Mouse (Mus musculus): ENCODE results near the gene Gm4869. TPM values are rescaled to one million over a fixed set of nuclear protein-coding genes. Genes with fewer than 3 reads are reported as not detected.

Gm4869 gene
- polyA plus RNA-seq, 1 experiment from 2014 or later = not detected

DNA sequence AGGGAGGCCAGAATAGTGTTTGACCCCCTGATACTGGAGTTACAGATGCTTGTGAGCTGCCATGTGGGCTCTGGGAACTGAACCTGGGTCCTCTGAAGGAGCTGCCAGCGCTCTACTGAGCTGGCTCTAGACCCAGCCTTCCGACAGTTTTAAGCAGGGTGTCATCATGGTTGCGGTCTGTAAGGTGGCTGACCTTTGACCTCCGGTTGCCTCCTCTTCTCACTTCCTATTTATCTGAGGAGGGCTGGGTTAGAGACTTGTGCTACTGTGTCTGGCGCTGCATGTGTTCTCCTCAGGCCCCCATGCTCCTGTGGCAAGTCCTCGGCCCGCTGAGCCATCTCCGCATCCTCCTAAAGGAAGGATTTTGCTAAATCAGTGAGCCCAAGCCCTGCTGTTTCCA is 68.5 kb downstream of the Gm4869 start:
- no peak overlapping the region for H3K4me3 ChIP-seq
- H3K36me3 ChIP-seq (replicated peaks) = peaks cover 16% of the 10 kb centered on the region
- H3K27ac ChIP-seq (replicated peaks) = no peak overlapping the region
- H3K9me3 ChIP-seq = no peaks in the 10 kb centered on the region
- no peaks in the 10 kb centered on the region for H3K27me3 ChIP-seq (replicated peaks; ENCODE audit: low read depth, poor library complexity, severe bottlenecking)
- peaks cover 57% of the 10 kb centered on the region for H3K4me1 ChIP-seq
- DNase-seq (ENCODE audit: low spot score) = no peak
- WGBS = 75% methylated on average over 8 of the region's 8 CpGs

DNA sequence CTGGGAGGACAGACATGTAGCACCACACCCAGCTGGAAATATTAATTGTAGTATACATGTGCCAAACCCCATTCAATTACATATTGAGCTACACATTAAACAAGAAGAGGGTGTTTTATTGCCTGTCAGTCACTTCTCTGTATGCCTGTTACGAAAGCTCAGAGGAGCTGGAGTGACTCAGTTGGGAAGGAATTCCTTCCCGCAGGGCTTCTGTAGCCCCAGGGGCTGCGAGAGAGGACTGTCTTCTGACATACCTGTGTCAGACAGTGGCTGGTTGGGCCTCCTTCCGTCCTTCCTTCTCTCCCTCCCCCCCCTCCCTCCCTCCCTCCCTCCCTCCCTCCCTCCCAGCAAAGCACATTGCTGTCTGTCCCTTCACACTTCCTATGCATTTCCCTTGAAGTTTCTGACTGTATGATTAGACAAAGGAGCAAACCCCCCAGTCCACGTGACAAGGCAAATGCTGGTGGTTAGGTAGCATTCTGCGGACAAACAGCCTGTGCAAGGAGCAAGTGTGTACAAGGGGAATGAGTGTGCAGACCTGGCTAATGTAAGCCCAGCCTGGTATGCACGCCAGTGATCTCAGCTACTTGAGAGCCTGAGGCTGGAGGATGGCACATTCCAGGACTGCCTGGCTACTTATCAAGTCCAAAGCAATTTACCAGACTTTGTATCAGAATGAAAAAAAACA is 69.5 kb downstream of the Gm4869 start:
- peak; percentile 50 for DNase-seq (ENCODE audit: low spot score)
- WGBS = 49% methylated on average over 7 of the region's 7 CpGs
- peaks cover 19% of the 10 kb centered on the region for H3K36me3 ChIP-seq (replicated peaks)
- peak overlapping the region; percentile 69 for H3K27ac ChIP-seq (replicated peaks)
- 0 out of 2 replicates have a peak overlapping the region, but pooled peaks have one; percentile 13 for H3K4me3 ChIP-seq
- no peaks in the 10 kb centered on the region for H3K27me3 ChIP-seq (replicated peaks; ENCODE audit: low read depth, poor library complexity, severe bottlenecking)
- no peaks in the 10 kb centered on the region for H3K9me3 ChIP-seq
- peaks cover 47% of the 10 kb centered on the region for H3K4me1 ChIP-seq

DNA sequence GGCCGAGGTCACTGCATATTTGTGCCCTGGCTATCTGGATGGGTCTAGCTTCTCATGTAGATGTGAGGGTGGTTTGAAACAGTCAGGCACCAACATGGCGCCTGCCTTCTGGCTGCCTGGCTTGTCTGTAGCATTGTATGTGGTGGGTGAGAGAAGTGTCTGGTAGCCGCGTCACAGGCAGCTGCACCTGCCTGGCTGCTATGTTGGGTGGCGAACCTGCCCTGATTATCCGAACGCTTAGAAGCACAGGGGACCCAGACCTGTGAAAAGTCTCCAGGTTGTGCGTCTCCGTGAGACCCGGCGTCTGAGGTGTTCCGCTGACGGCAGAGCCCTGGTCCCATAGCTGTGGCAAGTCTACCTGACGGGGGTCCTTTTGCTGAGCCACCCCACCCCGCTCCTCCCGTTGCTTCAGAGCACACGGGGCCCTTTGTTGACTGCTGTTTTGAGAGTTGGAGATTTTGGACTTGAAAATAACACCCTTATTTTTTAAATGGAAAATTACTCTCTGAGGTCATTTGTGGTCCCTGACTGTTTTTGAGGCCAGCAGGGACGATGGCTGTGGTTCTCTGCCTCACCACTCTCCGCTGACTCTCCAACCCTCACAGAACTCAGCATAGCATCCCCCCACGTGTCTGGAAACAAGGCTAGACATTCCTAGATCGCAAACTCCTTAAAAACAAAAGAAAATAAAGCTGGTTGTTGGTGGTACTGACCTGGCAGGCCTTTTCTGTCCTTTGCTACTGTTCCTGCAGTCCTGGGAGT is 71.9 kb downstream of the Gm4869 start:
- Histone ChIP-seq H3K27me3 (replicated peaks; ENCODE audit: low read depth, poor library complexity, severe bottlenecking) (no peaks in the 10 kb centered on the region), H3K36me3 (replicated peaks) (peaks cover 20% of the 10 kb centered on the region), H3K4me3 (no peak overlapping the region), H3K27ac (replicated peaks) (peak overlapping the region; percentile 48; the same call in 1 of the 2 replicates), H3K9me3 (no peaks in the 10 kb centered on the region), H3K4me1 (peaks cover 41% of the 10 kb centered on the region)
- WGBS = 90% methylated on average over 21 of the region's 21 CpGs
- DNase-seq (ENCODE audit: low spot score) = no peak

DNA sequence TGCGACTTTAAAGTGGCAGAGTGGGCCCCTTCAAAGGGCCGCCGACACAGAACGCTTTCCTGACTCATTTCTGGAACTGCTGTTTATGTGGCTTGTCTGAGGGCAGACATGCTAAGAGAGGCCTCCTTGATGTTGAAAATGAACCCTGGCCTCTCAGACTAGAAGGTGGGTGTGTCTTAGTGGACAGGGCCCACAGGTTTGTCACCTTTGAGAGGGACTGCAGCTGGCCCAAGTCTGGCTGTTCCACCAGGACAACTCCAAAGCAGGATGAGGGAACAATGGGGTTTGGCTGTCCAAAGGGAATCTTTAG is 72.4 kb downstream of the Gm4869 start:
- no peaks in the 10 kb centered on the region for H3K27me3 ChIP-seq (replicated peaks; ENCODE audit: low read depth, poor library complexity, severe bottlenecking)
- no peaks in the 10 kb centered on the region for H3K9me3 ChIP-seq
- DNase-seq (ENCODE audit: low spot score) = no peak
- no peak overlapping the region for H3K4me3 ChIP-seq
- 92% methylated on average over 4 of the region's 4 CpGs for WGBS
- 0 out of 2 replicates have a peak overlapping the region, but pooled peaks have one; percentile 48 for H3K27ac ChIP-seq (replicated peaks)
- H3K36me3 ChIP-seq (replicated peaks) = peaks cover 21% of the 10 kb centered on the region
- peaks cover 41% of the 10 kb centered on the region for H3K4me1 ChIP-seq

DNA sequence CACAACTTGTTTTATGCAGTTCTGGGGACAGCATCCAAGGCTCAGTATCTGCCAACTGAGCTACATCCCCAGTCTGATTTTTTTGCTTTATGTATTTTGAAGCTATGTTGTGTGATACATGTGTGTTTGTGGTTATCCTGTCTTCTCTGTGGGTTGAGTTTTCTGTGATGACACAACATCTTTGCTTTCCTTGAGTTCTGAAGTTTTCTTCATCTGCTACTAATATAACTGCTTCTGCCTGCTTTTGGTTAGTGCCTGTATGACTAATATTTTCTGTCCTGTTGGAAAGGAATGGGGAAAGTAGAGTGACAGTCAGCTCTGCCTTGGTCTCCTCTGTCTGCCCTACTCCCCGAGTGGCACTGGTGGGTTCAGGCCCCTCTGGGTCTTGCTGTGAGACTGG is 75.8 kb downstream of the Gm4869 start:
- DNase-seq (ENCODE audit: low spot score) = no peak
- peaks cover 17% of the 10 kb centered on the region; the same call in 1 of the 2 replicates for H3K4me1 ChIP-seq
- peaks cover 53% of the 10 kb centered on the region for H3K36me3 ChIP-seq (replicated peaks)
- no peak overlapping the region for H3K4me3 ChIP-seq
- 84% methylated on average over 1 of the region's 1 CpGs for WGBS
- H3K27me3 ChIP-seq (replicated peaks; ENCODE audit: low read depth, poor library complexity, severe bottlenecking) = no peaks in the 10 kb centered on the region
- H3K9me3 ChIP-seq = peaks cover 10% of the 10 kb centered on the region
- no peak overlapping the region for H3K27ac ChIP-seq (replicated peaks)

DNA sequence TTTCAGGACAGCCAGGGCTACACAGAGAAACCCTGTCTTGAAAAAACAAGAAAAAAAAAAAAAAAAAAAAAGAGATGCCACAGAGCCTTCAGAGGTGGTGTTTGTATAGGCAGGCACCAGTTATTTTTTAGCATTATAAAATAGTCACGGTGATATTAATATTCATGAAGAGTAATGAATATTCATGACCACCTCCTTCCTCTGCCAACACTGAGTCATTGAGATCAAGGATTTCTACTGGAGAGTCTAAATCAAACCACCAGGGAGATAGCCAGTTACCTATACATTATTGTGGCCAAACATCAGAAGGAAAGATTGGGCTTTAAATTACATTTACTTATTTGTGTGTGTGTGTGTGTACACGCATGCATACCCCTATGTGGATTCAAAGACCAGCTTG is 81.3 kb downstream of the Gm4869 start:
- H3K4me3 ChIP-seq = no peak overlapping the region
- H3K27ac ChIP-seq (replicated peaks) = no peak overlapping the region
- no peak for DNase-seq (ENCODE audit: low spot score)
- peaks cover 13% of the 10 kb centered on the region for H3K9me3 ChIP-seq
- no peaks in the 10 kb centered on the region for H3K27me3 ChIP-seq (replicated peaks; ENCODE audit: low read depth, poor library complexity, severe bottlenecking)
- no peaks in the 10 kb centered on the region for H3K4me1 ChIP-seq
- WGBS = 94% methylated on average over 2 of the region's 2 CpGs
- peaks cover 70% of the 10 kb centered on the region for H3K36me3 ChIP-seq (replicated peaks)

DNA sequence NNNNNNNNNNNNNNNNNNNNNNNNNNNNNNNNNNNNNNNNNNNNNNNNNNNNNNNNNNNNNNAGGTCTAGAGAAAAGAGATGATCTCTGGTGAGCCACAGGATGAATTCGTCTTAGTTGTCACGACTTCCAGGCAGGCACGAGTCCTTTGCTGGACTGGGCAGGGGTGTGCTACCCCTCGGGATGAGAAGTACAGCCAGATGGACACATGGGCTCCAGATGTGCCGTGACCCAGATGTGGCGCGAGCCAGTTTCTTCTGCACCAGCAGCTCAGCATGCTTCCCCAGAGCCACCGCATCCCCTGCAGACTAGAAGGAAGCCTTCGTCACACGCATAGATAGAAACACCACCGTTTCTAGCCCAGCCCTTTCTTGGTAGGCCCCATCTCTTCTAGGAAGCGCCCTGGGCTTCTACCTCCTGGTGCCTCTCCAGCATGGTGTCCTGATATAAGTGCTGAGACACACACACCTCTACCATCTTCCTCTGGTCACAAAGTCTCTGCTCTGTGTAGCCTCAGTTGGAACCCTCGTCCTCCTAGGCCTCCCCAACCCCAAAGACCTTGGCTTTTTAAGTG is 92.8 kb downstream of the Gm4869 start:
- Histone ChIP-seq H3K4me1 (peaks cover 18% of the 10 kb centered on the region), H3K36me3 (replicated peaks) (no peaks in the 10 kb centered on the region), H3K27ac (replicated peaks) (no peak overlapping the region), H3K4me3 (no peak overlapping the region), H3K27me3 (replicated peaks; ENCODE audit: low read depth, poor library complexity, severe bottlenecking) (0 out of 2 replicates have a peak, but pooled peaks cover 3% of the 10 kb centered on the region), H3K9me3 (no peaks in the 10 kb centered on the region)
- DNase-seq (ENCODE audit: low spot score) = peak; percentile 56
- 63% methylated on average over 13 of the region's 13 CpGs for WGBS

DNA sequence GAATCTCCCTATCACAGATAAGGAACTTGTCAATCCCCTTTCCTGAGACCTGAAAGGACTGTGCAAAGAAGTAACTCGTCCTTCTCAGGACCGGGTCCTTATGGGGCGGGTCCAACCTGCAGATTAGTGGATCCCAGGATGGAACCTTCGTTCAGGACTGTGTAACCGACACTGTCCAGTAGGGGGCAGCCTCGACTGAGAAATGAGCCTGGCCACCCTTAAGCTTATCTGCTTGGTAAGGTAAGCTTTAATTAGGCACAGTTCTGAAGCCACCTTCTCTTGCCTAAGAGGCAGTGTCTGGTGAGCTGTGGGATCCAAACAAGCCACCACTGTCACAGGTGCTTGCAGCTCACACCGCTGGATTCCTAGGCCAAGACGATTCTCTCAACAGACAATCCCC is 94.7 kb downstream of the Gm4869 start:
- DNase-seq (ENCODE audit: low spot score) = peak; percentile 84
- WGBS = 14% methylated on average over 8 of the region's 8 CpGs
- Histone ChIP-seq H3K27me3 (replicated peaks; ENCODE audit: low read depth, poor library complexity, severe bottlenecking) (0 out of 2 replicates have a peak, but pooled peaks cover 3% of the 10 kb centered on the region), H3K36me3 (replicated peaks) (no peaks in the 10 kb centered on the region), H3K4me1 (peaks cover 18% of the 10 kb centered on the region), H3K4me3 (no peak overlapping the region), H3K9me3 (no peaks in the 10 kb centered on the region), H3K27ac (replicated peaks) (no peak overlapping the region)

DNA sequence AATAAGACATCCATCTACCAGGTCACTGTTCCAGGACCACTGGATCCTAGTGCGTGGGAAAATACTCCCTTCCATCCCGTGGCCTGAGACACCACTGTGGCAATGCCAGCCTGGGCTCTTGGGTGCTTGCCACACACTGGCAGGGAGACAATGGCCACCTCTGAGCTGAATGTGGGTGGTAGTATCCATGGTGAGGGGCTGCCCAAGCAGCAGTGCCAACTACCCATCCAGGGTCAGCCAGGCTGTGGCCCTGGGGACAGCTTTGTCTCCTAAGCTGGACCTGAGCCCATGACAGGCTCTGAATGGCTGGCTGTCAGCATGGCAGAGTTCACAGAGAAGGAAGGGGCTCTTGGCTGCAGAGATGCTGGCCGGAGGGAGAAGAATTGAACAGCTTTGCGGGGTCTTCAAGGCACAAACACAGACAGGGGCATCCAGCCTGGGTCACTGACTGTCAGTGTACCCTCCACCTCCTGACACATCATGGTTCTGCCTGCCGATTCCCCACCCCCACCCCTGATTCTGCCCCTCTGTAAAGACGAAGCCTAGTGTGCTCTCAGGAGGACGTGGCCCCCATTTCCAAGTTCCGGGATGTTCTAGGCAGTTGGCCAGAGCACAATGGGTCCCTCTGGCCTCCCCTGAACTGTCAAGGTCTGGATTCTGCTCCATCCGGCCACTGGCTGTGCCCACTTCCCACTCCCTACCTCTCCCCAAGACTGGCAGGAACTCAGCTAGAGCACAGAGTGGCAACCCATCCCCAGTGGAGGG is 97.5 kb downstream of the Gm4869 start:
- WGBS = 82% methylated on average over 9 of the region's 9 CpGs
- H3K4me1 ChIP-seq = peaks cover 9% of the 10 kb centered on the region
- no peak overlapping the region for H3K4me3 ChIP-seq
- H3K9me3 ChIP-seq = no peaks in the 10 kb centered on the region
- H3K27ac ChIP-seq (replicated peaks) = 0 out of 2 replicates have a peak overlapping the region, but pooled peaks have one; percentile 24
- no peak for DNase-seq (ENCODE audit: low spot score)
- 0 out of 2 replicates have a peak, but pooled peaks cover 3% of the 10 kb centered on the region for H3K27me3 ChIP-seq (replicated peaks; ENCODE audit: low read depth, poor library complexity, severe bottlenecking)
- no peaks in the 10 kb centered on the region for H3K36me3 ChIP-seq (replicated peaks)

Small RNAs within 50 kb of the gene (microRNA-seq; reads per million reads assigned to microRNA genes)
- gene Mir7038 = not detected

Other genes starting within 250 kb of the Gm4869 start
- 63.5 and 63.9 TPM in 2 replicates for gene Mad1l1, start 124.1 kb upstream of the Gm4869 start, polyA plus RNA-seq (2016; fragmentation: Nextera tagmentation; extraction: Ambion mirVana)
- gene Nudt1, start 124.0 kb upstream of the Gm4869 start, polyA plus RNA-seq (2016; fragmentation: Nextera tagmentation; extraction: Ambion mirVana) = 52.8 and 55.9 TPM in 2 replicates
- 22.1 and 25.1 TPM in 2 replicates for gene Mrm2, start 113.7 kb upstream of the Gm4869 start, polyA plus RNA-seq (2016; fragmentation: Nextera tagmentation; extraction: Ambion mirVana)
- gene Snx8, start 56.4 kb upstream of the Gm4869 start, polyA plus RNA-seq (2016; fragmentation: Nextera tagmentation; extraction: Ambion mirVana) = 26.3 and 27.7 TPM in 2 replicates
- 167 and 183 TPM in 2 replicates for gene Eif3b, start 26.3 kb upstream of the Gm4869 start, polyA plus RNA-seq (2016; fragmentation: Nextera tagmentation; extraction: Ambion mirVana)
- gene Chst12, start 59.9 kb downstream of the Gm4869 start, polyA plus RNA-seq (2016; fragmentation: Nextera tagmentation; extraction: Ambion mirVana) = 15.7 and 16.8 TPM in 2 replicates
- not detected in 2 replicates for gene Grifin, start 119.4 kb downstream of the Gm4869 start, polyA plus RNA-seq (2016; fragmentation: Nextera tagmentation; extraction: Ambion mirVana)
- 11.7 and 14.9 TPM in 2 replicates for gene Lfng, start 161.7 kb downstream of the Gm4869 start, polyA plus RNA-seq (2016; fragmentation: Nextera tagmentation; extraction: Ambion mirVana)
- gene Ttyh3, start 203.4 kb downstream of the Gm4869 start, polyA plus RNA-seq (2016; fragmentation: Nextera tagmentation; extraction: Ambion mirVana) = 33.4 and 35.5 TPM in 2 replicates